Mouse (Mus musculus) G1E (cell line): ENCODE measurements at regions not wholly inside any gene's neighbourhood (a gene's known extent, or its start where the extent isn't known, plus 50 kb on each side); places are given as distances from the start of the nearest gene placed in this dataset.

Experiments used
- CTCF ChIP-seq: IDR thresholded peaks from 2 replicates; pipeline ENCODE4 v1.5.1; 2012; ENCODE audit warnings: low read depth, low read length, inconsistent platforms, mixed read lengths
- TAL1 ChIP-seq: conservative IDR thresholded peaks from 2 replicates; pipeline ENCODE4 v1.6.1; 2012; ENCODE audit warnings: low read depth, low read length, inconsistent platforms, mixed read lengths

GRCm38 (mm10) chr14:25345995-25346394 lies 113.0 kb upstream of the Zmiz1 start:
- TF ChIP-seq TAL1 (no peak), CTCF (no peak)
